Mouse (Mus musculus) CD4-positive, CD25-positive, alpha-beta regulatory T cell, adult 4 months (primary cell): ENCODE measurements around the gene Ldha. TPM values are rescaled to one million over a fixed set of nuclear protein-coding genes. Genes with fewer than 3 reads are reported as not detected.
"Not testable (repeated sequence)": the region's sequence is repeated elsewhere in the genome, so short reads cannot be mapped to it uniquely, and the experiment has no call there.

ENCODE experiments used
- ATAC-seq: one replicate; pipeline ENCODE4 v1.8.0; 2017
- polyA plus RNA-seq, 2 experiments: library from polyadenylated mRNA; unstranded; fragments of 100-300 nt; shearing (Covaris generic); gene quantifications; one replicate each; pipeline ENCODE4 v1.2.1; 2017

Gene Ldha
- polyA plus RNA-seq, 2 experiments from 2014 or later = 817 to 958 TPM

GRCm38 (mm10) chr7:46881941-46882340 is 40.7 kb downstream of the Ldha start:
- not testable (repeated sequence) for ATAC-seq

GRCm38 (mm10) chr7:46883304-46883703 is 42.0 kb downstream of the Ldha start:
- ATAC-seq = no peak

GRCm38 (mm10) chr7:46895511-46895910 is 54.2 kb downstream of the Ldha start:
- ATAC-seq = no peak

GRCm38 (mm10) chr7:46899343-46899742 is 58.1 kb downstream of the Ldha start:
- peak; percentile 69 for ATAC-seq

Other genes with a start within 250 kb of the Ldha start
- 10 to 100 TPM; 20.2 to 25.5 TPM for gene Sergef, start 201.7 kb upstream of the Ldha start, polyA plus RNA-seq
- under 1 TPM in 1 of 2 experiments, not detected in 1; 0.48 TPM for gene Tph1, start 168.9 kb upstream of the Ldha start, polyA plus RNA-seq
- 10 to 100 TPM; 16.0 to 20.2 TPM for gene Saal1, start 130.8 kb upstream of the Ldha start, polyA plus RNA-seq
- gene Saa3, start 125.8 kb upstream of the Ldha start, polyA plus RNA-seq = not detected
- gene Saa4, start 108.9 kb upstream of the Ldha start, polyA plus RNA-seq = not detected
- gene Saa1, start 98.5 kb upstream of the Ldha start, polyA plus RNA-seq = not detected
- not detected for gene Saa2, start 89.7 kb upstream of the Ldha start, polyA plus RNA-seq
- 10 to 100 TPM; 14.2 to 26.1 TPM for gene Hps5, start 45.4 kb upstream of the Ldha start, polyA plus RNA-seq
- 10 to 100 TPM; 20.7 to 28.1 TPM for gene Gtf2h1, start 45.4 kb upstream of the Ldha start, polyA plus RNA-seq
- gene Ldhc, start 19.7 kb downstream of the Ldha start, polyA plus RNA-seq = not detected
- gene Tsg101, start 78.5 kb downstream of the Ldha start, polyA plus RNA-seq = 100 to 1,000 TPM in 1 of 2 experiments, 10 to 100 TPM in 1; 78.3 to 102 TPM
- 1 to 10 TPM; 7.5 to 9.0 TPM for gene Uevld, start 117.1 kb downstream of the Ldha start, polyA plus RNA-seq
- not detected for gene Gm9999, start 142.1 kb downstream of the Ldha start, polyA plus RNA-seq
- 10 to 100 TPM; 29.0 to 60.4 TPM for gene Spty2d1, start 166.9 kb downstream of the Ldha start, polyA plus RNA-seq
- 1 to 10 TPM; 4.5 to 6.0 TPM for gene Tmem86a, start 209.1 kb downstream of the Ldha start, polyA plus RNA-seq